30 mouse cellular contexts compared by ENCODE assay signal in the genomic region with DNA sequence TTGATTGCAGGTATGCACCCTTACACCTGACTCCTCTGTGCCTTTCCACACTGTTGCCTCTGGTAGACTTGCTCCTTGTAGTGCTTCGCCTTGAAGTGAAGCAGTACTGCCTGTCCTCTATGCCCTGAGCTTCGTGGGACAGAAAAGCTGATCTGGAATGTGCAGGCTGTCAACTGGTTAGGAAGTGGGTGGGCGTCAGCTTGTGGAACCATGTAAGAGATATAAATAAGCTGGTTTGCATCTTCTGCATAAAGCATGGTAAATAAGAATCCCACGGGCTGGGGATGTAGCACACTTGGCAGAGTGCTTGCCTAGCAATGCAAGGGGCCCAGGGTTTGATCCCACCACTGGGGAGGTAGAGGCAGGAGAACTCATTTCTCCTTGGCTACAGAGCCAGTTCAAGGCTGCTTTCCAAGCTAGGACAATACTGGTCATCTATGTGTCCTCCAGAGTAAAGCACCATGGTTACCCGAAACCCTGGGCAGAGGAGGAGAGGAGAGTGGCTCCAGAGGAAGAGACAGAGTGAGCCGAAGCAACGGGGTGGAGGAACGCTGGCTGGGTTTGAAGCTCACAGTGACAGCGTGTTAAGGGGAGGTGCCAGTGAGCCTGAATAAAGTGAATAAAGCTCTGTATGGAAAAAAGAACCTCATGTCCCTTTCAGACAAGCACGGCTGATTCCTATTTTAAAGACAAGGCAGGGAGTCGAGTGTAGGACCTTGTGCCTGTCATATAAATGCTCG. TPM values are rescaled to one million over a fixed set of nuclear protein-coding genes. Genes with fewer than 3 reads are reported as not detected.
DNase-seq lines count a peak whose midpoint lies in the region; ATAC-seq and TF ChIP-seq lines count a peak whose summit lies in the region.
"Had no signal": no experiment of that assay in that cellular context is flagged by ENCODE, and none has a peak within 500 bp of the region (broad histone marks: within the 10 kb centered on the region; RNA-seq: fewer than 3 reads in every experiment).

No protein-coding gene starts in this region.

- H3K36me3 ChIP-seq in forebrain, postnatal 0 days (ENCODE audit: insufficient read depth), result peaks cover 74% of the 10 kb centered on the region
- peaks cover 16% of the 10 kb centered on the region for H3K36me3 ChIP-seq in forebrain, embryonic 16.5 days (ENCODE audit: control insufficient read depth, insufficient read depth)

- H3K27me3 ChIP-seq in forebrain, postnatal 0 days (ENCODE audit: insufficient read depth, low read length), result no peaks in the 10 kb centered on the region
- H3K27me3 ChIP-seq in forebrain, embryonic 16.5 days (replicated peaks; ENCODE audit: control insufficient read depth, insufficient read depth, low read length), result no peaks in the 10 kb centered on the region
- H3K27me3 ChIP-seq: heart, embryonic 13.5 days; kidney, embryonic 15.5 days; liver, embryonic 15.5 days; lung, embryonic 15.5 days; neural tube, embryonic 13.5 days; stomach, embryonic 15.5 days had no signal

- no peak overlapping the region for H3K9ac ChIP-seq in forebrain, postnatal 0 days
- H3K9ac ChIP-seq in forebrain, embryonic 16.5 days (replicated peaks; ENCODE audit: low read depth, low read length), result no peak overlapping the region
- H3K9ac ChIP-seq: heart, embryonic 13.5 days; kidney, embryonic 15.5 days; liver, embryonic 15.5 days; lung, embryonic 15.5 days; neural tube, embryonic 13.5 days; stomach, embryonic 15.5 days had no signal

- TF ChIP-seq CTCF in forebrain, postnatal 0 days (IDR thresholded peaks at IDR 0.05; ENCODE audit: low read depth), result no peak
- TF ChIP-seq CTCF in layer of hippocampus, adult 2 months (conservative IDR thresholded peaks at IDR 0.05), result no peak

- H3K4me2 ChIP-seq in forebrain, postnatal 0 days (ENCODE audit: low read depth), result no peak overlapping the region
- H3K4me2 ChIP-seq in forebrain, embryonic 16.5 days (ENCODE audit: low read length), result no peak overlapping the region
- H3K4me2 ChIP-seq: heart, embryonic 13.5 days; kidney, embryonic 15.5 days; liver, embryonic 15.5 days; lung, embryonic 15.5 days; neural tube, embryonic 13.5 days; stomach, embryonic 15.5 days had no signal

- no peak overlapping the region for H3K27ac ChIP-seq in forebrain, postnatal 0 days (ENCODE audit: low read depth, low read length)
- H3K27ac ChIP-seq in forebrain, embryonic 16.5 days (ENCODE audit: low read length), result no peak overlapping the region
- peak overlapping the region; percentile 75 for H3K27ac ChIP-seq in layer of hippocampus, adult 2 months
- H3K27ac ChIP-seq: embryonic facial prominence, embryonic 10.5 days; heart, adult 2 months; heart, embryonic 13.5 days; kidney, embryonic 15.5 days; limb, embryonic 10.5 days; liver, embryonic 15.5 days; lung, embryonic 15.5 days; neural tube, embryonic 13.5 days; stomach, embryonic 15.5 days had no signal

- H3K4me1 ChIP-seq in forebrain, postnatal 0 days (ENCODE audit: insufficient read depth), result no peaks in the 10 kb centered on the region
- no peaks in the 10 kb centered on the region for H3K4me1 ChIP-seq in forebrain, embryonic 16.5 days (replicated peaks; ENCODE audit: control insufficient read depth, insufficient read depth, low read length)
- H3K4me1 ChIP-seq: lung, embryonic 15.5 days; neural tube, embryonic 13.5 days; stomach, embryonic 15.5 days had no signal

- no peak overlapping the region for H3K4me3 ChIP-seq in forebrain, postnatal 0 days (ENCODE audit: low read depth, low read length)
- no peak overlapping the region for H3K4me3 ChIP-seq in forebrain, embryonic 16.5 days (replicated peaks; ENCODE audit: low read length)
- H3K4me3 ChIP-seq in layer of hippocampus, adult 2 months, result no peak overlapping the region
- H3K4me3 ChIP-seq: embryonic facial prominence, embryonic 10.5 days; heart, adult 2 months; heart, embryonic 13.5 days; kidney, embryonic 15.5 days; limb, embryonic 10.5 days; liver, embryonic 15.5 days; lung, embryonic 15.5 days; myocyte; neural tube, embryonic 13.5 days; stomach, embryonic 15.5 days had no signal

- 70% methylated on average over 12 of the region's 12 CpGs for WGBS in forebrain, postnatal 0 days
- 74% methylated on average over 12 of the region's 12 CpGs for WGBS in forebrain, embryonic 16.5 days

- ATAC-seq in forebrain, postnatal 0 days, result peak; percentile 28; the same call in 1 of the 2 replicates
- no peak for ATAC-seq in forebrain, embryonic 16.5 days
- ATAC-seq: intestine, postnatal 0 days; midbrain, embryonic 16.5 days had no signal

- DNase-seq in forebrain, postnatal 0 days, result no peak
- peak in 1 of 2 experiments; percentile 31 for DNase-seq in layer of hippocampus, adult 2 months (ENCODE audit: low spot score in 2 of 2)
- no peak for DNase-seq in layer of hippocampus, adult 11-12 months (ENCODE audit: low spot score)
- peak; percentile 61 to 66 for DNase-seq in right cerebral cortex, adult 2 months (ENCODE audit: low spot score in 2 of 2)
- DNase-seq in right cerebral cortex, postnatal 4 days, result no peak
- DNase-seq in telencephalon, adult 2 months (ENCODE audit: low read depth, low spot score), result peak; percentile 76
- no peak for DNase-seq in Muller cell, postnatal 12 days (ENCODE audit: inconsistent ontology term)
- DNase-seq: adrenal gland, postnatal 14 days; cerebellum, adult 8-10 months; gastrocnemius, postnatal 36 days; heart, adult 2 months; heart, postnatal 36 days; kidney, postnatal 36 days; liver; lung, postnatal 36 days; thymus, adult 18-20 months; thymus, postnatal 36 days had no signal

- H3K9me3 ChIP-seq in forebrain, postnatal 0 days (ENCODE audit: low read length), result no peaks in the 10 kb centered on the region
- no peaks in the 10 kb centered on the region for H3K9me3 ChIP-seq in forebrain, embryonic 16.5 days (ENCODE audit: control insufficient read depth, low read length)
- H3K9me3 ChIP-seq: embryonic facial prominence, embryonic 10.5 days; heart, embryonic 13.5 days; kidney, embryonic 15.5 days; limb, embryonic 10.5 days; liver, embryonic 15.5 days; lung, embryonic 15.5 days; neural tube, embryonic 13.5 days; stomach, embryonic 15.5 days had no signal

RNA-seq across cellular contexts. Expression of a gene that starts 21.5 kb away (rescaled TPM):
- 0.19 and 0.31 TPM in 2 replicates for total RNA-seq in forebrain, postnatal 0 days (2014; rRNA removed)
- polyA plus RNA-seq in forebrain, postnatal 0 days (2015; fragmentation: Nextera tagmentation; extraction: Ambion mirVana), result 0.34 and 0.46 TPM in 2 replicates
- polyA plus RNA-seq in forebrain, embryonic 16.5 days (2015; fragmentation: Nextera tagmentation; extraction: Ambion mirVana), result 0.32 TPM in 1 of 2 replicates, not detected in the other
- under 1 TPM in 1 of 2 experiments, not detected in 1; 0.47 TPM for total RNA-seq in layer of hippocampus, adult 2 months (2021)
- total RNA-seq: adrenal gland, postnatal 14 days; gastrocnemius, adult 18-20 months; gastrocnemius, postnatal 36 days had no signal

RNA-seq across cellular contexts. Expression of a gene that starts 34.8 kb away (rescaled TPM):
- total RNA-seq in forebrain, postnatal 0 days (2014; rRNA removed), result 10.2 and 11.1 TPM in 2 replicates
- polyA plus RNA-seq in forebrain, postnatal 0 days (2015; fragmentation: Nextera tagmentation; extraction: Ambion mirVana), result 6.7 and 8.5 TPM in 2 replicates
- polyA plus RNA-seq in forebrain, embryonic 16.5 days (2015; fragmentation: Nextera tagmentation; extraction: Ambion mirVana), result 2.7 and 4.8 TPM in 2 replicates
- 10 to 100 TPM; 74.1 to 79.1 TPM for total RNA-seq in layer of hippocampus, adult 2 months (2021)

RNA-seq across cellular contexts. Expression of a gene that starts 34.8 kb away (rescaled TPM):
- total RNA-seq in forebrain, postnatal 0 days (2014; rRNA removed), result 59.8 and 81.3 TPM in 2 replicates
- 88.3 and 118 TPM in 2 replicates for polyA plus RNA-seq in forebrain, postnatal 0 days (2015; fragmentation: Nextera tagmentation; extraction: Ambion mirVana)
- 93.7 and 103 TPM in 2 replicates for polyA plus RNA-seq in forebrain, embryonic 16.5 days (2015; fragmentation: Nextera tagmentation; extraction: Ambion mirVana)
- total RNA-seq in layer of hippocampus, adult 2 months (2021), result 100 to 1,000 TPM; 161 to 166 TPM

Comparison
In these comparisons a context has a peak if more than half of its experiments do, and no peak if none do; other contexts are left out.
1. DNase-seq: peak in right cerebral cortex, adult 2 months (2 of 2) and telencephalon, adult 2 months (single experiment); none in forebrain, postnatal 0 days (single experiment), layer of hippocampus, adult 11-12 months (single experiment), right cerebral cortex, postnatal 4 days (single experiment) and Muller cell, postnatal 12 days (single experiment).